Mouse (Mus musculus): ENCODE results near the gene Nmb.

The Nmb gene

DNA sequence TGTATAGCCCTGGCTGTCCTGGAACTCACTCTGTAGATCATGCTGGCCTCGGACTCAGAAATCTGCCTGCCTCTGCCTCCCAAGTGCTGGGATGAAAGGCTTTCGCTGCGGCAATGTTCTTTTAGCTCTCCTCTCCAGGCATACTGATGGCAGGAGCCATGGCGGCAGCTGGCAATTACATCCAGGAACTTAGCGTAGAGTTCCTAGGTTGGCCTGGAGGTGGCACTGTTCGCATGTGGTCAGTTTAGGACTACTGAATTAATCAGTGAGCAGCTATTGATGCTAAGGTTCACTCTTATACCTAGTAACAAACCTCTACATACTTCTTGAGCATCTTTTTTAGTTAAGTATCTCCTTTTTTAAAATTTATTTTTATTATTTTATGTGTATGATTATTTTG lies 47.7 kb downstream of the Nmb start:
- peak; percentile 78 for DNase-seq

GRCm38 (mm10) chr7:80855316-80855715 lies 49.6 kb downstream of the Nmb start:
- DNase-seq = no peak

GRCm38 (mm10) chr7:80853218-80853617 lies 51.7 kb downstream of the Nmb start:
- DNase-seq = no peak

Data from liver (tissue).